Mouse (Mus musculus) embryonic facial prominence, embryonic 10.5 days (tissue): ENCODE measurements around the gene Gm44965. TPM values are rescaled to one million over a fixed set of nuclear protein-coding genes. Genes with fewer than 3 reads are reported as not detected.

Source experiments
- DNase-seq: peaks from one replicate; pipeline ENCODE4 v3.0.0-alpha.2; 2017; ENCODE audit warnings: low spot score
- H3K27ac ChIP-seq: fragments of 300-500 bp; sonication (generic); replicated peaks from 2 replicates; pipeline ENCODE4 v1.5.1; 2016; ENCODE audit warnings: mild to moderate bottlenecking
- H3K27me3 ChIP-seq: fragments of 300-500 bp; sonication (generic); replicated peaks from 2 replicates; pipeline ENCODE4 v1.6.1; 2016; ENCODE audit warnings: low read depth, mild to moderate bottlenecking; ENCODE audit not compliant: poor library complexity, severe bottlenecking
- H3K36me3 ChIP-seq: fragments of 300-500 bp; sonication (generic); replicated peaks from 2 replicates; pipeline ENCODE4 v1.6.1; 2016; ENCODE audit warnings: mild to moderate bottlenecking, moderate library complexity
- H3K4me1 ChIP-seq: fragments of 300-500 bp; sonication (generic); 2 replicates; pipeline ENCODE4 v1.6.1; 2016
- H3K4me3 ChIP-seq: fragments of 300-500 bp; sonication (generic); 2 replicates; pipeline ENCODE4 v1.5.1; 2016; ENCODE audit warnings: mild to moderate bottlenecking, moderate library complexity
- H3K9me3 ChIP-seq: fragments of 300-500 bp; sonication (generic); 2 replicates; pipeline ENCODE4 v1.6.1; 2016; ENCODE audit warnings: mild to moderate bottlenecking
- WGBS: fragments of 180-500 bp; shearing (Covaris S2); methylation state at CpG from one replicate; pipeline ENCODE4 v1.1.7; 2016; 5-methylcytosine and 5-hydroxymethylcytosine counted together
- polyA plus RNA-seq: library from polyadenylated mRNA; unstranded; fragments of >200 nt; fragmentation: Nextera tagmentation; extraction: Ambion mirVana; gene quantifications from 2 replicates; pipeline ENCODE4 v1.2.1, GENCODE M21; 2016

The Gm44965 gene
- polyA plus RNA-seq, 1 experiment from 2014 or later: 0.91 TPM

DNA sequence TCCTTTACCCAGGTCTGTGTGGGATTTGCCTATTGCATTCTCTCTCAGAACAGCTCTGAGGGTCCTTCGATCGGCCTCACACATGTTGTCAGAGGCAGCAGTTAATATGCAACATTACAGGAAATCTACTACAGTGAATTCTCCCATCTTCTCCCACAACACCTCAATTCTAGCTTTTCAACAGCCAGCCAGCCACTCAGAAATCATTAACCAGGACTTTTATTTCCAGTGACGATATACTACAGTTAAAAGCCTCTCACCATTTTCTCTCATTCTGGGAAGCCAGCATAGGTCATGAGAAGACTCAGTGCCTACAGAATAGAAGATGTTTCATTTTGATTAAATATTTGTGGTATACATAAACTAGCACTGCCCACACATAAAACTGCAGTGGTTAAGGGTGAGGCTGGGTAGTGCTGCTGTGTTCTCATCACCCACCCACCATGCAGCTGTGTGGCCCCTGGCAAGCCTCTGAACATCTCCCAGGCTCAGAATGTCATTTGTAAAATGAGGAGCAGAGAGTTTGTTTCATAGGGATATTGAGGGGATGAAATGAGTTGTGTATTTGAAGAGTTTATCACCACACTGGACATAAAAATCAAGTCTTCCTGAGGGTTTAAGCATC lies 2.4 kb upstream of the Gm44965 start:
- Histone ChIP-seq H3K4me1 (peaks cover 30% of the 10 kb centered on the region), H3K4me3 (no peak overlapping the region), H3K36me3 (peaks cover 16% of the 10 kb centered on the region), H3K9me3 (peaks cover 10% of the 10 kb centered on the region), H3K27ac (no peak overlapping the region), H3K27me3 (no peaks in the 10 kb centered on the region)
- no peak for DNase-seq
- WGBS: 92% methylated on average over 3 of the region's 3 CpGs

DNA sequence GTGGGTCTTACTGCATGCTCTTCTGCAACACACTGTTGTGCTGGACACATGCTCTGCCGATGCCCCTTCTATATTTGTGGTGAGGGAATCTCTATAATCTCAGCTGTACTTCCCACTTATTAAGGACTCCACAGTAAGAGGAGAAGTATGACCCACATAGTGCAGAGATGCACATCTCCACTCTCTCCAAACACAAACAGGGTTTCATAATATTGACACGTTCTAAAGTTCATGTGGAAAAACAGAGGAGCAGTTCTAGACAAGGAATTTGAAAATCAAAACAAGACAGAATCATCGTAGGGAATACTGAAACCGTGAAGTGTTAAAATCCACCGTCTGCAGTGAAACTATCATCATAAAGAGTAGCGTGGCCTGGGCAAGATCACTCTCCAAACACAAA lies 1.9 kb upstream of the Gm44965 start:
- Histone ChIP-seq H3K9me3 (peaks cover 16% of the 10 kb centered on the region), H3K4me1 (peaks cover 30% of the 10 kb centered on the region), H3K27me3 (no peaks in the 10 kb centered on the region), H3K27ac (no peak overlapping the region), H3K36me3 (peaks cover 21% of the 10 kb centered on the region), H3K4me3 (no peak overlapping the region)
- DNase-seq: no peak
- 91% methylated on average over 6 of the region's 6 CpGs for WGBS

DNA sequence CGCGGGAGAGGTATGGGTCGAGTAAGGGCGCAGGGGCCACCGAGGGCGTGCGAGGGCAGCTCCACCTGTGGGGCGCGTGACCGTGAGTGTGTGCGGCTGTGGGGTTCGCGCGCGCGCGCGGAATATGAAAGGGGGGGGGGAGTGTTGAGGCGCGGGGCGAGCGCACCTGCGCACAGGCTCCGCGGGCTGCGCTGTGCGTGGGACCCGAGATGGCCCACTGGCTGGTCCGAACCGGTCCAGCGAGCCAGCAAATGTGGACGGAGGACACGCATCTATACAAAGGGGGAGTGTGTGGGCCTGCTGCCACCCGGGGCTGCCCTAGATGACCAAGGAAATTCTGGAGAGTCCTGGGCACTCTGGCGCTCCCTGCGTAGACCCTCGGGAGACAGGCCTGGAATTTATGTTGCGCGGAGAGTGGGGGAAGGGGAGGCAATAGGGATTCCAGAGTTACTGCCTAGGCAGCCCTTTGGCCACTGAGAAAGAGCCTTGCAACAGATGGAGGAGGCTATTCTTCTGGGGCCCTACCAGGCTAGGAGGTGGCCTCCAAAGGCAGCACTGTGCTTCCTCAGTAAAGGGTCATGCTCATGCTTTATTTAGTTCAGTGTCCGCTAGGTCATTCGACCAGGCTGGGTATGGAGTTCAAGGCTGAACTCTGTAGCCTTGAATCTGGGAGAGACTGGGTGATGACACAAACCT lies 450 bp downstream of the Gm44965 start:
- DNase-seq: peak; percentile 73
- H3K27me3 ChIP-seq: no peaks in the 10 kb centered on the region
- peak overlapping the region; percentile 90 for H3K4me3 ChIP-seq
- peaks cover 34% of the 10 kb centered on the region for H3K9me3 ChIP-seq
- H3K4me1 ChIP-seq: peaks cover 26% of the 10 kb centered on the region
- H3K27ac ChIP-seq: peak overlapping the region; percentile 95
- WGBS: 1% methylated on average over 41 of the region's 41 CpGs
- H3K36me3 ChIP-seq: peaks cover 45% of the 10 kb centered on the region

DNA sequence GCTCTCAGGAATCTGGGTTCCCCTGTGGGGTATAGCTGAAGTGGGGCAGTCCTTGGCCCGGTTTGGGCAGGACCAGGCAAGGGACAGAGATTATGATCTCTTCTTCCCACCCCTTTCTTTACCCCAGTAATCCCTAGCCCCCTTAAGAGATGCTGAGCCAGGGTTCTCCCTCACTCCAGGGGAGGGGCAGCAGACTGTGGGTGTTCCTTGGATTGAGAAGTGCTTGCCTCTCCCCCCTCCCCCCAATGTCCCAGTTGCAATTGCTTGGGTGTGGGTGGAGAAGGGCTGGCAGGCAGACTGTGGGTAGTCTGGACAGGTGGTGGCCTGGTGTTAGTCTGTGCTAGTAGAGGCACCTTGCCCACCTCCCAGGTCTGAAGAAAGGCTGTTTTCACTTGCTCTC lies 1.5 kb downstream of the Gm44965 start:
- Histone ChIP-seq H3K9me3 (peaks cover 34% of the 10 kb centered on the region), H3K4me1 (peaks cover 21% of the 10 kb centered on the region)
- DNase-seq: no peak

DNA sequence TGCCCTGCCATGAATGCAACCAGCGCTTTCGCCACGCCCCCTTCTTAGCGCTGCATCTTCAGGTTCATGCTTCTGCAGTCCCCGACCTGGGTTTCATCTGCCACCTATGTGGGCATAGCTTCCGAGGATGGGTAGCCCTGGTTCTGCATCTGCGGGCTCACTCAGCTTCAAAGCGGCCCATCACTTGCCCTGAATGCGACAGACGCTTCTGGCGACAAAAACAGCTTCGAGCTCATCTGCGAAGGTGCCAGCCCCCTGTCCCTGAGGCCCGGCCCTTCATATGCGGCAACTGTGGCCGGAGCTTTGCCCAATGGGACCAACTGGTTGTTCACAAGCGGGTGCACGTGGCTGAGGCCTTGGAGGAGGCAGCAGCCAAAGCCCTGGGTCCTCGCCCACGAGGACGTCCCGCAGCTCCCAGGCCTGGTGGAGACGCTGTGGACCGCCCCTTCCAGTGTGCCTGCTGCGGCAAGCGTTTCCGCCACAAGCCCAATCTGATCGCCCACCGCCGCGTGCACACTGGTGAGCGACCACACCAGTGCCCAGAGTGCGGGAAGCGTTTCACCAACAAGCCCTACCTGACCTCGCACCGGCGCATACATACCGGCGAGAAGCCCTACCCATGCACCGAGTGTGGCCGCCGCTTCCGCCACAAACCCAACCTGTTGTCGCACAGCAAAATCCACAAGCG lies 2.9 kb downstream of the Gm44965 start:
- H3K4me1 ChIP-seq: peaks cover 30% of the 10 kb centered on the region
- 94% methylated on average over 45 of the region's 45 CpGs for WGBS
- H3K27ac ChIP-seq: no peak overlapping the region
- H3K36me3 ChIP-seq: peaks cover 62% of the 10 kb centered on the region
- DNase-seq: no peak
- peaks cover 34% of the 10 kb centered on the region for H3K9me3 ChIP-seq
- 0 out of 2 replicates have a peak overlapping the region, but pooled peaks have one; percentile 9 for H3K4me3 ChIP-seq
- H3K27me3 ChIP-seq: no peaks in the 10 kb centered on the region

More for the DNA sequence above, 1.5 kb downstream of the Gm44965 start:
- peaks cover 55% of the 10 kb centered on the region for H3K36me3 ChIP-seq
- peak overlapping the region; percentile 95; the same call in 1 of the 2 replicates for H3K27ac ChIP-seq
- H3K4me3 ChIP-seq: peak overlapping the region; percentile 90
- H3K27me3 ChIP-seq: no peaks in the 10 kb centered on the region
- WGBS: 64% methylated on average over 1 of the region's 1 CpGs

DNA sequence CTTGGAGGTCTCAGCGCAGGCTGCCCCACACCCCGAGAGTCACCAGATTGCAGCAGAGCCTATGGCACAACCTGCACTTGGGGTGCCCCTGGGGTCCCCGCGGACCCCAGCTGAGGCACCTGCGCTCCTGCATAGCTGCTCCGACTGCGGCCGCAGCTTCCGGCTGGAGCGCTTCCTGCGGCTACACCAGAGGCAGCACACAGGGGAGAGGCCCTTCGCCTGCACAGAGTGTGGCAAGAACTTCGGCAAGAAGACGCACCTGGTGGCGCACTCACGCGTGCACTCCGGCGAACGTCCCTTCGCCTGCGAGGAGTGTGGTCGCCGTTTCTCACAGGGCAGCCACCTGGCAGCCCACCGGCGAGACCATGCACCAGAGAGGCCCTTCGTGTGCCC lies 3.5 kb downstream of the Gm44965 start:
- Histone ChIP-seq H3K9me3 (peaks cover 34% of the 10 kb centered on the region), H3K4me1 (peaks cover 33% of the 10 kb centered on the region), H3K27me3 (no peaks in the 10 kb centered on the region), H3K27ac (no peak overlapping the region), H3K4me3 (0 out of 2 replicates have a peak overlapping the region, but pooled peaks have one; percentile 9), H3K36me3 (peaks cover 62% of the 10 kb centered on the region)
- WGBS: 97% methylated on average over 27 of the region's 27 CpGs
- no peak for DNase-seq

DNA sequence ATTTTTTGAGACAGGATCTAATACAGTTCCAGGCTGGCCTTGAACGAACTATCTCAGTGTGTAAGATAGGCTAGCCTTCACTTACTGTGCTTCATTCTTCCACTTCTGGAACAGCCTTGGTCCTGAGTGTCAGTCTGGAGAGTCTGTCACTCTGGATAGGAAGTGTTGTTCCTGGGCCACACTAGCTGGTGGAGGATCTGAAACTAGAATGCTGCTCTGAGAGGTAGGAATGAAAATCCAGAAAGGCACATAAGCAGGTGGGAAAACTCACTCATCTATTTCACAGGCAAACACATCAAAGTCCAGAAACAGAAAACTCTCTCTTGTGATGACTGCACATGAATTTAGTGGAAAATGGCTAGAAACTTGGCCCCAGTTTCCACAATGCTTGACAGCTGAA lies 6.9 kb downstream of the Gm44965 start:
- no peak for DNase-seq
- peaks cover 60% of the 10 kb centered on the region for H3K36me3 ChIP-seq
- peaks cover 31% of the 10 kb centered on the region for H3K9me3 ChIP-seq
- 81% methylated on average over 1 of the region's 1 CpGs for WGBS
- no peaks in the 10 kb centered on the region for H3K27me3 ChIP-seq
- peaks cover 20% of the 10 kb centered on the region for H3K4me1 ChIP-seq
- no peak overlapping the region for H3K4me3 ChIP-seq
- H3K27ac ChIP-seq: no peak overlapping the region

DNA sequence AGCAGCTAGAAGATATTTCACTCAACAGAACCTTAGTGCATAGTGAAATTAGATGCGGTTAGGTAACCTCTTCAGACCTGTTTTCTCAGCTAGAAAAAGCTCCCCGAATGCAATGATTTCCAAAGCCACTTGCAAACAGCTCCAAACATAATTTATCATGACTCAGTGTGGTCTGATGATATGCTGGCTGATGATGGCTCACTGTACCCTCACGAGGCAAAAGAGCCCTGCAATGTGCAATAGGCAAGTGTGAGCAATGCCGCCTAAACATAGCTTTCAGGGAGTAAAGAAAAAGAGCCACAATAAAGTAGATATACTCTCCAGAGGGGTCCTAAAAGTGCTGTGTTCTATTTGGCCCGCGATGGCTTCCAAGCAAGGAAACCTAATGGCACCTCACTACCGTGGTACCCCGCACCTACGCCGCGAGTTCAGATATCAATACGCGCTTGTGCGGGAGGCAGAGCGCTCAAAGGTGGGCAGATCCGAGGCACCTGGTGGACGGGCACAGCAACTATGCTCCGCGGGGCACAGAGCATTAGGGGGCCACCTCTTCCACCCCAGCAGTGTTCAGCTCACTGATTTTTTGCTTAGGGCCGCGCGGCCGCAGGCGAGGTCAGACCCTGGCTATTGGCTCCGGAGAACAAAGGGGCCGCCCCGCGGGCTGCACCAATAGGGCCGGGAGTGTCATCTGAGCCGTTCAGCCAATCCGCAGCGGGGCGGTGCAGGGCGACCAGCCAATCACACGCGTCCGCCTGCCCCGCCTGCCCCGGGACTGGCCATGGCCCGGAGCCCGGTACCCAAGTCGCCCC lies 7.7 kb downstream of the Gm44965 start, which contains the start of gene Zfp775:
Zfp775 (plus strand) TSS at position 793 of the 809 bp plus-strand sequence.
- Histone ChIP-seq H3K4me1 (peaks cover 20% of the 10 kb centered on the region), H3K9me3 (peaks cover 22% of the 10 kb centered on the region), H3K4me3 (peak within 1 kb of the TSS; percentile 81), H3K36me3 (peaks cover 51% of the 10 kb centered on the region), H3K27ac (peak within 1 kb of the TSS; percentile 95), H3K27me3 (no peaks in the 10 kb centered on the region)
- WGBS: 6% methylated on average over 42 of the region's 42 CpGs
- peak; percentile 98 for DNase-seq

DNA sequence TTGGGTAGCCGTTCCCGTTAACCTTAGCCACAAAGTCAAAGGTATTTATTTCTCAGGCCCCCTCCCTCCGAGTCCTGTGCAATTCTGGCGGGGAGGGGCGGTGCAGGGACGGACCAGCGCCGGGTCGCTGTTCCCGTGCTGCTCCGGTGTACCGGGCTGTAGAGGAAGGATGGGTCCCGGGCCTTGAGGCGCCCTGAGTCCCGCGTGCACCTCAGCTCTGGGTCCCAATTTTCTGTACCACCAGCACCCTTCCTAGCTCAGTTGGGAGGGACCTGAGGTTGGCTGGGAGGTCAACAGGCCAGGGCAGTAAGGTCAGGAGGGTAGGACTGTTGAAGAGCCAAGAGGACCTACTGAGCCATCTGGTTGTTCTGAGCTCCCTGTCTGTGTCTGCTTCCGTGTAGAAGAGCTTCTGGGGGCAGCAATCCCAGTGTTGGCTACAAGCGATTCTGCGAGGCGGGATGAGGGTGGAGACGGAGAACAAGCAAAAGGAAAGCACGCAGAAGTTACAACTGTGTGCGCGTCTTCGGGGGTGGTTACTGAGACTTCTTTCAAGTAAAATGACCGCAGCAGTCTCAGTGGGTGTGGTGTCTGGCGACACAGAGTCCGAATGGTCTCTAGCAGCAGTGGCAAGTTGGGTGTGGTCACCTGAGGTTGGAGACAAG lies 8.5 kb downstream of the Gm44965 start:
- peak overlapping the region; percentile 95 for H3K27ac ChIP-seq
- H3K4me3 ChIP-seq: peak overlapping the region; percentile 81
- DNase-seq: no peak
- 2% methylated on average over 28 of the region's 28 CpGs for WGBS
- H3K4me1 ChIP-seq: peaks cover 20% of the 10 kb centered on the region
- no peaks in the 10 kb centered on the region for H3K27me3 ChIP-seq
- H3K9me3 ChIP-seq: peaks cover 15% of the 10 kb centered on the region
- H3K36me3 ChIP-seq: peaks cover 44% of the 10 kb centered on the region

DNA sequence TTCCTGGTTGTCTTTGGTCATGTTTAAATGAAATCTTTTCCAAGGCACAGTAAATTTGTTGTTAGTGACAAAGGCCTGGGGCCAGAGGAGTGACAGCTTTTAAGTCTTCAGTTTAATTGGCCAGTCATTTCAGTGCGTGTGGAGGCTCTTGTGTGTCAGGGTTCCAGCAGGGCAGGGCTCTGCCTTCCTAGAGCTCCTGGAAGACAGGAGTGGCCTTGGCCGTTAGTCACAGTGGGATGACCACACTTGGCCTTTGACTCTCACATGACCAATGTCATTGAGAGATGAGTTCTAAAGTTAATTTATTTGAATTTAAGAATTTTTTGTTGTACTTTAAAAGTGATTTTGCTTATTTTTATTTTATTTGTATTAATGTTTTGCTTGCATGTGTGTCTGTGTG lies 14.4 kb downstream of the Gm44965 start:
- Histone ChIP-seq H3K4me3 (no peak overlapping the region), H3K27me3 (no peaks in the 10 kb centered on the region), H3K9me3 (no peaks in the 10 kb centered on the region), H3K36me3 (peaks cover 19% of the 10 kb centered on the region), H3K4me1 (no peaks in the 10 kb centered on the region), H3K27ac (no peak overlapping the region)
- no peak for DNase-seq
- WGBS: 62% methylated on average over 2 of the region's 2 CpGs

DNA sequence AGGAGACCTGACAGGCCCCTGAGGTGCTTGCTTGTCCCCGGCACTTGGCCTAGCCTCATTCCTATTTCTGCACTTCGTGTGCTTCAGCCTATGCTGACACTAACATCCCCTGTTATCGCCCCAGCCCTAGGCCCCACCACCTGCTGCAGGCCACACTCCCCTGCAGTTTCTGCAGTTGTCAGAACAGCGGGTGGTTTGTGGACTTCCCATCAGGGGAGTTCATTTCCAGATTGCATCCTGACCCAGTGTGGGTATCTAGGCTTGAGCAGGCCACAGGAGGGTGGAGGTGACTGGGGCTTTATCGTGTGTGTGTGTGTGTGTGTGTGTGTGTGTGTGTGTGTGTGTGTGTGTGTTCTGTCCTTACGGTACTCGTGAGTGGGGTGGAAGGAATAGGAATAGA lies 15.8 kb downstream of the Gm44965 start:
- H3K9me3 ChIP-seq: no peaks in the 10 kb centered on the region
- H3K4me3 ChIP-seq: no peak overlapping the region
- no peak for DNase-seq
- H3K27ac ChIP-seq: no peak overlapping the region
- no peaks in the 10 kb centered on the region for H3K4me1 ChIP-seq
- H3K27me3 ChIP-seq: no peaks in the 10 kb centered on the region
- 60% methylated on average over 7 of the region's 7 CpGs for WGBS
- peaks cover 32% of the 10 kb centered on the region for H3K36me3 ChIP-seq

DNA sequence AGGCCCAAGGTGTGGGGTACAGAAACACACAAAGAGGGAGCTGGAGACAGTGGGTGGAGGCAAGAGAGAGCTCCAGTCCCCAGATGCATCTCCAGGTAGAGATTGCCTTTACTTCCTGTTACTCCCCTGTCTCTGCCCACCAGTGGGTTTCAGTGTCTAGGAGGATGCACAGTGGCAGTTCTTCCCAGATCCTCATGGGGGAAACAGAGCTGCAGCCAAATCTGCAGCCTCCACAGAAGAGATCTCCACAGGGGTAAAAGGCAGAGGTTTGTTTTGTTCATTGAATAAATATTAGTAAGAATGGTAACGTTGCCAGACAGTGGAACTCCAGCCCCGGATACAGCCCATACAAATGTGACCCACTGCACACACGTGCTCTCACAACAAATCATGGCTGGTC lies 16.9 kb downstream of the Gm44965 start:
- H3K4me1 ChIP-seq: no peaks in the 10 kb centered on the region
- H3K36me3 ChIP-seq: peaks cover 36% of the 10 kb centered on the region
- no peak overlapping the region for H3K4me3 ChIP-seq
- no peak for DNase-seq
- H3K27me3 ChIP-seq: no peaks in the 10 kb centered on the region
- H3K27ac ChIP-seq: no peak overlapping the region
- no peaks in the 10 kb centered on the region for H3K9me3 ChIP-seq
- 86% methylated on average over 3 of the region's 3 CpGs for WGBS
